Mouse (Mus musculus): ENCODE measurements around the gene Agps. TPM values are rescaled to one million over a fixed set of nuclear protein-coding genes. Genes with fewer than 3 reads are reported as not detected.
"Not testable (repeated sequence)": the region's sequence is repeated elsewhere in the genome, so short reads cannot be mapped to it uniquely, and the experiment has no call there.

Gene Agps
- total RNA-seq, 2 experiments from 2014 or later, result 28.4 to 34.1 TPM

- DNase-seq (ENCODE audit: low spot score in 2 of 2), result not testable (repeated sequence)
Measured at GRCm38 (mm10) chr2:75977752-75978368, 145.9 kb downstream of the Agps start, which contains the start of gene Ttc30a2. Ttc30a2 (minus strand) TSS chr2:75978170.

Other genes starting within 250 kb of the Agps start
- gene Hnrnpa3, start 172.9 kb upstream of the Agps start, total RNA-seq (2021), result 100 to 1,000 TPM; 323 to 382 TPM
- 100 to 1,000 TPM; 102 to 116 TPM for gene Nfe2l2, start 127.5 kb upstream of the Agps start, total RNA-seq (2021)
- gene Ttc30b, start 106.4 kb downstream of the Agps start, total RNA-seq (2021), result 10 to 100 TPM; 12.3 to 12.6 TPM
- under 1 TPM in 1 of 2 experiments, not detected in 1; 0.45 TPM for gene Ttc30a2, start 146.0 kb downstream of the Agps start, total RNA-seq (2021)
- 1 to 10 TPM; 2.0 to 2.1 TPM for gene Ttc30a1, start 149.8 kb downstream of the Agps start, total RNA-seq (2021)

All from adrenal gland, adult 18-20 months (tissue).